Mouse (Mus musculus) megakaryocyte, embryonic 14.5 days (primary cell): ENCODE results near the gene Ncoa7. TPM values are rescaled to one million over a fixed set of nuclear protein-coding genes. Genes with fewer than 3 reads are reported as not detected.

Source experiments
- H3K27me3 ChIP-seq: replicated peaks from 2 replicates; pipeline ENCODE3; 2012; ENCODE audit warnings: inconsistent platforms
- H3K36me3 ChIP-seq: replicated peaks from 2 replicates; pipeline ENCODE3; 2012; ENCODE audit warnings: low read length, inconsistent platforms, mixed read lengths
- H3K4me1 ChIP-seq: 2 replicates; pipeline ENCODE4 v1.6.1; 2012; ENCODE audit warnings: inconsistent platforms
- H3K4me3 ChIP-seq: replicated peaks from 2 replicates; pipeline ENCODE3; 2012; ENCODE audit warnings: moderate library complexity, mild to moderate bottlenecking, inconsistent platforms
- H3K9me3 ChIP-seq: 2 replicates; pipeline ENCODE4 v1.6.1; 2012; ENCODE audit warnings: inconsistent platforms
- FLI1 ChIP-seq: IDR thresholded peaks from 2 replicates; pipeline ENCODE4 v1.6.1; 2012; ENCODE audit warnings: low read length, inconsistent platforms, mixed read lengths
- GATA1 ChIP-seq: IDR thresholded peaks from 3 replicates; pipeline ENCODE4 v1.6.1; 2012; ENCODE audit warnings: mixed read lengths, low read length, inconsistent platforms, borderline replicate concordance
- polyA plus RNA-seq: library from polyadenylated mRNA; stranded (reverse); fragments of >175 nt; gene quantifications from 2 replicates; pipeline ENCODE4 v1.2.3, GENCODE M21; 2012; ENCODE audit warnings: low replicate concordance; ENCODE audit not compliant: insufficient read depth

The Ncoa7 gene
- polyA plus RNA-seq: 2.1 and 8.1 TPM in 2 replicates

GRCm38 (mm10) chr10:30802681-30803586, at the start of gene Ncoa7:
Ncoa7 (minus strand) TSS chr10:30803326.
- peak within 1 kb of the TSS; percentile 96 for H3K4me3 ChIP-seq
- no peaks in the 10 kb centered on the region for H3K9me3 ChIP-seq
- peaks cover 21% of the 10 kb centered on the region for H3K4me1 ChIP-seq
- no peaks in the 10 kb centered on the region for H3K27me3 ChIP-seq
- no peak for TF ChIP-seq FLI1
- no peak for TF ChIP-seq GATA1
- no peaks in the 10 kb centered on the region for H3K36me3 ChIP-seq

GRCm38 (mm10) chr10:30845101-30845825, 42.1 kb upstream of the Ncoa7 start:
- Histone ChIP-seq H3K4me3 (no peak overlapping the region), H3K9me3 (no peaks in the 10 kb centered on the region), H3K27me3 (peaks cover 69% of the 10 kb centered on the region), H3K36me3 (no peaks in the 10 kb centered on the region), H3K4me1 (peaks cover 30% of the 10 kb centered on the region)
- TF ChIP-seq GATA1: no peak
- TF ChIP-seq FLI1: no peak

GRCm38 (mm10) chr10:30844191-30845010, 41.3 kb upstream of the Ncoa7 start:
- Histone ChIP-seq H3K4me1 (peaks cover 30% of the 10 kb centered on the region), H3K9me3 (no peaks in the 10 kb centered on the region; the same call in 1 of the 2 replicates), H3K4me3 (peak overlapping the region; percentile 69), H3K36me3 (no peaks in the 10 kb centered on the region), H3K27me3 (peaks cover 70% of the 10 kb centered on the region)
- TF ChIP-seq GATA1: no peak
- TF ChIP-seq FLI1: no peak

GRCm38 (mm10) chr10:30843438-30844190, 40.5 kb upstream of the Ncoa7 start:
- Histone ChIP-seq H3K4me3 (peak overlapping the region; percentile 91), H3K36me3 (no peaks in the 10 kb centered on the region), H3K27me3 (peaks cover 73% of the 10 kb centered on the region), H3K9me3 (no peaks in the 10 kb centered on the region; the same call in 1 of the 2 replicates), H3K4me1 (peaks cover 30% of the 10 kb centered on the region)
- TF ChIP-seq FLI1: no peak
- TF ChIP-seq GATA1: no peak

GRCm38 (mm10) chr10:30842643-30843437, 39.7 kb upstream of the Ncoa7 start, which contains the start of gene Hey2:
Hey2 (minus strand) TSS chr10:30842801.
- H3K9me3 ChIP-seq: no peaks in the 10 kb centered on the region; the same call in 1 of the 2 replicates
- peaks cover 74% of the 10 kb centered on the region for H3K27me3 ChIP-seq
- peaks cover 30% of the 10 kb centered on the region for H3K4me1 ChIP-seq
- TF ChIP-seq FLI1 (no peak), GATA1 (no peak)
- H3K4me3 ChIP-seq: peak within 1 kb of the TSS; percentile 91
- no peaks in the 10 kb centered on the region for H3K36me3 ChIP-seq

GRCm38 (mm10) chr10:30842228-30842627, 39.1 kb upstream of the Ncoa7 start:
- no peak for TF ChIP-seq GATA1
- TF ChIP-seq FLI1: no peak
- Histone ChIP-seq H3K4me1 (peaks cover 30% of the 10 kb centered on the region), H3K36me3 (no peaks in the 10 kb centered on the region), H3K27me3 (peaks cover 74% of the 10 kb centered on the region), H3K9me3 (no peaks in the 10 kb centered on the region; the same call in 1 of the 2 replicates), H3K4me3 (peak overlapping the region; percentile 91)

GRCm38 (mm10) chr10:30840824-30841223, 37.7 kb upstream of the Ncoa7 start:
- H3K27me3 ChIP-seq: peaks cover 68% of the 10 kb centered on the region

GRCm38 (mm10) chr10:30838188-30838587, 35.1 kb upstream of the Ncoa7 start:
- peaks cover 16% of the 10 kb centered on the region for H3K4me1 ChIP-seq

More at GRCm38 (mm10) chr10:30840824-30841223, 37.7 kb upstream of the Ncoa7 start:
- Histone ChIP-seq H3K36me3 (no peaks in the 10 kb centered on the region), H3K9me3 (no peaks in the 10 kb centered on the region; the same call in 1 of the 2 replicates), H3K4me1 (peaks cover 30% of the 10 kb centered on the region), H3K4me3 (no peak overlapping the region)
- TF ChIP-seq FLI1: no peak
- TF ChIP-seq GATA1: no peak

More at GRCm38 (mm10) chr10:30838188-30838587, 35.1 kb upstream of the Ncoa7 start:
- no peaks in the 10 kb centered on the region for H3K36me3 ChIP-seq
- TF ChIP-seq GATA1 (no peak), FLI1 (no peak)
- no peaks in the 10 kb centered on the region; the same call in 1 of the 2 replicates for H3K9me3 ChIP-seq
- no peak overlapping the region for H3K4me3 ChIP-seq
- peaks cover 53% of the 10 kb centered on the region for H3K27me3 ChIP-seq
